21 mouse cellular contexts compared by ENCODE assay signal in the genomic region with DNA sequence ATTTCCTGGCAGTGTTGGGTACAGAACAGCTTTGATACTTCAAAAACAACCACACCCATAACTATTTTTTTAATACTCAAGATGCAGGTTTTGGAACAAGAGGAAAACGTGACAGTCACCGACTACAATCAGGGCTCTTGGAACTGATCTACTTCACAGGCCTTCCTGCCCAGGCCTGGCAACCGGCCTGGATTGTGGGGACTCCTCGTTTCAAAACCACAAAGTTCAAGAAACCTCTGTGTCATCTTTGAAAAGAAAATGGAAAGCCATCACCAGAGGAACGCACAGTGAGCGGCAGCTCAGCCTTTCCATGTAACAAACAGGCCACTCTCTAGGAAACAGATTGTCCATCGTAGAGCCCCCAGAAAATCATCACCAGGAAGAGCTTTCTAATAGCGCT. TPM values are rescaled to one million over a fixed set of nuclear protein-coding genes. Genes with fewer than 3 reads are reported as not detected.
DNase-seq lines count a peak whose midpoint lies in the region; ATAC-seq and TF ChIP-seq lines count a peak whose summit lies in the region.
"Had no signal": no experiment of that assay in that cellular context is flagged by ENCODE, and none has a peak within 500 bp of the region (broad histone marks: within the 10 kb centered on the region; RNA-seq: fewer than 3 reads in every experiment).

No protein-coding gene starts in this region.

- H3K4me2 ChIP-seq in embryonic facial prominence, embryonic 13.5 days, result no peak overlapping the region
- no peak overlapping the region for H3K4me2 ChIP-seq in lung, postnatal 0 days (replicated peaks; ENCODE audit: low read depth, low read length)
- no peak overlapping the region for H3K4me2 ChIP-seq in hindbrain, postnatal 0 days (ENCODE audit: low read depth, low read length)
- H3K4me2 ChIP-seq: midbrain, embryonic 11.5 days; neural tube, embryonic 15.5 days had no signal

- TF ChIP-seq EP300 in lung, postnatal 0 days (IDR thresholded peaks at IDR 0.05), result no peak

- H3K9me3 ChIP-seq in embryonic facial prominence, embryonic 13.5 days, result no peaks in the 10 kb centered on the region
- no peaks in the 10 kb centered on the region for H3K9me3 ChIP-seq in embryonic facial prominence, embryonic 10.5 days
- H3K9me3 ChIP-seq in lung, postnatal 0 days (ENCODE audit: low read length), result no peaks in the 10 kb centered on the region
- no peaks in the 10 kb centered on the region for H3K9me3 ChIP-seq in hindbrain, postnatal 0 days (ENCODE audit: low read length)
- H3K9me3 ChIP-seq: neural tube, embryonic 15.5 days had no signal

- H3K9ac ChIP-seq in embryonic facial prominence, embryonic 13.5 days, result no peak overlapping the region
- no peak overlapping the region for H3K9ac ChIP-seq in lung, postnatal 0 days (replicated peaks; ENCODE audit: low read depth)
- no peak overlapping the region for H3K9ac ChIP-seq in hindbrain, postnatal 0 days (replicated peaks; ENCODE audit: low read length)
- H3K9ac ChIP-seq: liver, postnatal 0 days; neural tube, embryonic 15.5 days had no signal

- WGBS in embryonic facial prominence, embryonic 13.5 days, result 91% methylated on average over 8 of the region's 8 CpGs
- WGBS in embryonic facial prominence, embryonic 10.5 days, result 95% methylated on average over 8 of the region's 8 CpGs
- WGBS in lung, postnatal 0 days, result 68% methylated on average over 8 of the region's 8 CpGs
- 89% methylated on average over 8 of the region's 8 CpGs for WGBS in hindbrain, postnatal 0 days

- ATAC-seq in embryonic facial prominence, embryonic 13.5 days (ENCODE audit: insufficient number of reproducible peaks, insufficient read depth, low FRiP score, low TSS enrichment, low read depth), result no peak
- no peak for ATAC-seq in lung, postnatal 0 days
- ATAC-seq in hindbrain, postnatal 0 days, result no peak
- ATAC-seq: forebrain, embryonic 16.5 days; hindbrain, embryonic 16.5 days; liver, postnatal 0 days; Patski had no signal

- H3K27ac ChIP-seq in embryonic facial prominence, embryonic 13.5 days, result peak overlapping the region; percentile 80; the same call in 1 of the 2 replicates
- H3K27ac ChIP-seq in embryonic facial prominence, embryonic 10.5 days (replicated peaks), result no peak overlapping the region
- H3K27ac ChIP-seq in lung, postnatal 0 days (ENCODE audit: low read length), result peak overlapping the region; percentile 6; the same call in 1 of the 2 replicates
- H3K27ac ChIP-seq in hindbrain, postnatal 0 days, result no peak overlapping the region
- H3K27ac ChIP-seq: macrophage; neural tube, embryonic 15.5 days had no signal

- TF ChIP-seq CTCF in lung, postnatal 0 days (IDR thresholded peaks at IDR 0.05), result no peak
- TF ChIP-seq CTCF in hindbrain, postnatal 0 days (IDR thresholded peaks at IDR 0.05; ENCODE audit: low read depth), result no peak

- DNase-seq in embryonic facial prominence, embryonic 10.5 days (ENCODE audit: low spot score), result no peak
- no peak for DNase-seq in lung, postnatal 0 days (ENCODE audit: low spot score)
- no peak for DNase-seq in lung, postnatal 4 days
- DNase-seq in heart, adult 9 months (ENCODE audit: low spot score in 2 of 2), result peak; percentile 55 to 72
- no peak for DNase-seq in frontal cortex, adult 2 months (ENCODE audit: extremely low spot score in 1 of 2, low spot score in 1 of 2)
- DNase-seq in left cerebral cortex, adult 18-20 months (ENCODE audit: low spot score in 2 of 2), result no peak
- DNase-seq in hindbrain, postnatal 0 days (ENCODE audit: low spot score), result no peak
- DNase-seq: adrenal gland, postnatal 36 days; cerebellum, postnatal 10 days; layer of hippocampus, postnatal 36 days; liver; liver, postnatal 0 days; right cerebral cortex, postnatal 25 days; thymus, postnatal 25 days had no signal

- no peaks in the 10 kb centered on the region for H3K27me3 ChIP-seq in embryonic facial prominence, embryonic 13.5 days
- no peaks in the 10 kb centered on the region for H3K27me3 ChIP-seq in embryonic facial prominence, embryonic 10.5 days (replicated peaks; ENCODE audit: low read depth, poor library complexity, severe bottlenecking)
- H3K27me3 ChIP-seq in lung, postnatal 0 days (replicated peaks; ENCODE audit: insufficient read depth, low read length), result no peaks in the 10 kb centered on the region
- H3K27me3 ChIP-seq in hindbrain, postnatal 0 days (ENCODE audit: insufficient read depth, low read length), result no peaks in the 10 kb centered on the region
- H3K27me3 ChIP-seq: neural tube, embryonic 15.5 days; Patski had no signal

- no peak overlapping the region for H3K4me3 ChIP-seq in embryonic facial prominence, embryonic 13.5 days
- no peak overlapping the region for H3K4me3 ChIP-seq in embryonic facial prominence, embryonic 10.5 days
- no peak overlapping the region for H3K4me3 ChIP-seq in lung, postnatal 0 days (ENCODE audit: low read depth, low read length)
- no peak overlapping the region for H3K4me3 ChIP-seq in hindbrain, postnatal 0 days (ENCODE audit: low read length)
- H3K4me3 ChIP-seq: neural tube, embryonic 15.5 days had no signal

- H3K4me1 ChIP-seq in embryonic facial prominence, embryonic 13.5 days, result peaks cover 39% of the 10 kb centered on the region
- peaks cover 37% of the 10 kb centered on the region for H3K4me1 ChIP-seq in embryonic facial prominence, embryonic 10.5 days
- H3K4me1 ChIP-seq in lung, postnatal 0 days (ENCODE audit: insufficient read depth, low read depth, low read length), result peaks cover 10% of the 10 kb centered on the region; the same call in 1 of the 2 replicates
- H3K4me1 ChIP-seq in hindbrain, postnatal 0 days (ENCODE audit: insufficient read depth, low read length), result peaks cover 8% of the 10 kb centered on the region; the same call in 1 of the 2 replicates

- peaks cover 28% of the 10 kb centered on the region for H3K36me3 ChIP-seq in embryonic facial prominence, embryonic 13.5 days
- H3K36me3 ChIP-seq in embryonic facial prominence, embryonic 10.5 days (replicated peaks), result peaks cover 35% of the 10 kb centered on the region
- peaks cover 4% of the 10 kb centered on the region; the same call in 1 of the 2 replicates for H3K36me3 ChIP-seq in lung, postnatal 0 days (ENCODE audit: insufficient read depth, low read length)
- H3K36me3 ChIP-seq in hindbrain, postnatal 0 days (ENCODE audit: insufficient read depth, low read length), result no peaks in the 10 kb centered on the region
- H3K36me3 ChIP-seq: neural tube, embryonic 15.5 days had no signal

RNA-seq across cellular contexts. Expression of a gene that starts 4.1 kb away (rescaled TPM):
- polyA plus RNA-seq in embryonic facial prominence, embryonic 13.5 days (2015; fragmentation: Nextera tagmentation; extraction: Ambion mirVana), result 27.1 and 32.0 TPM in 2 replicates
- polyA plus RNA-seq in embryonic facial prominence, embryonic 10.5 days (2016; fragmentation: Nextera tagmentation; extraction: Ambion mirVana), result 14.6 and 17.4 TPM in 2 replicates
- 21.5 and 24.5 TPM in 2 replicates for polyA plus RNA-seq in lung, postnatal 0 days (2015; fragmentation: Nextera tagmentation; extraction: Ambion mirVana)
- 1.4 and 1.7 TPM in 2 replicates for polyA plus RNA-seq in frontal cortex, adult 2 months (2012; rRNA removed)
- 1 to 10 TPM; 2.1 to 3.4 TPM for total RNA-seq in left cerebral cortex, adult 18-20 months (2021)
- 11.5 and 14.6 TPM in 2 replicates for total RNA-seq in hindbrain, postnatal 0 days (2014; rRNA removed)
- 11.0 and 12.4 TPM in 2 replicates for polyA plus RNA-seq in hindbrain, postnatal 0 days (2015; fragmentation: Nextera tagmentation; extraction: Ambion mirVana)

RNA-seq across cellular contexts. Expression of a gene that starts 5.3 kb away (rescaled TPM):
- polyA plus RNA-seq in embryonic facial prominence, embryonic 13.5 days (2015; fragmentation: Nextera tagmentation; extraction: Ambion mirVana), result 80.3 and 81.6 TPM in 2 replicates
- 116 and 117 TPM in 2 replicates for polyA plus RNA-seq in embryonic facial prominence, embryonic 10.5 days (2016; fragmentation: Nextera tagmentation; extraction: Ambion mirVana)
- 13.4 and 17.7 TPM in 2 replicates for polyA plus RNA-seq in lung, postnatal 0 days (2015; fragmentation: Nextera tagmentation; extraction: Ambion mirVana)
- polyA plus RNA-seq in frontal cortex, adult 2 months (2012; rRNA removed), result 1.6 and 2.4 TPM in 2 replicates
- 1 to 10 TPM in 1 of 2 experiments, under 1 TPM in 1; 0.91 to 1.0 TPM for total RNA-seq in left cerebral cortex, adult 18-20 months (2021)
- 13.7 and 15.9 TPM in 2 replicates for total RNA-seq in hindbrain, postnatal 0 days (2014; rRNA removed)
- polyA plus RNA-seq in hindbrain, postnatal 0 days (2015; fragmentation: Nextera tagmentation; extraction: Ambion mirVana), result 13.0 and 15.6 TPM in 2 replicates

Comparison
In these comparisons a context has a peak if more than half of its experiments do, and no peak if none do; other contexts are left out.
1. H3K27ac ChIP-seq: peak in embryonic facial prominence, embryonic 13.5 days (single experiment) and lung, postnatal 0 days (single experiment); none in embryonic facial prominence, embryonic 10.5 days (single experiment) and hindbrain, postnatal 0 days (single experiment).
2. DNase-seq: peak in heart, adult 9 months (2 of 2); none in embryonic facial prominence, embryonic 10.5 days (single experiment), lung, postnatal 0 days (single experiment), lung, postnatal 4 days (0 of 2), frontal cortex, adult 2 months (0 of 2), left cerebral cortex, adult 18-20 months (0 of 2) and hindbrain, postnatal 0 days (single experiment).